ENCODE assay signal across 8 mouse cellular contexts in genomic region chr3:122140589-122141400, GRCm38 (mm10).
DNase-seq lines count a peak whose midpoint lies in the region; ATAC-seq and TF ChIP-seq lines count a peak whose summit lies in the region.

No protein-coding gene starts in this region.

- POLR2A ChIA-PET in Patski (lab: Charles Lee) = interaction anchor here (0.6 to 1.0 kb wide), 2 partner anchors 12 to 289 kb away, joined by 3 read pairs; no protein-coding TSS in a partner anchor

- H3K27ac ChIP-seq in kidney, embryonic 14.5 days (ENCODE audit: low read depth, low read length) = no peak overlapping the region
- no peak overlapping the region for H3K27ac ChIP-seq in liver, embryonic 14.5 days

- no peaks in the 10 kb centered on the region for H3K36me3 ChIP-seq in kidney, embryonic 14.5 days (ENCODE audit: control insufficient read depth, insufficient read depth, low read length)
- H3K36me3 ChIP-seq in liver, embryonic 14.5 days (replicated peaks; ENCODE audit: control insufficient read depth, insufficient read depth, low read depth) = no peaks in the 10 kb centered on the region

- no peaks in the 10 kb centered on the region for H3K4me1 ChIP-seq in kidney, embryonic 14.5 days (ENCODE audit: control insufficient read depth, insufficient read depth, low read length)
- H3K4me1 ChIP-seq in liver, embryonic 14.5 days (replicated peaks; ENCODE audit: control insufficient read depth in 2 of 2, insufficient read depth in 2 of 2, low read length in 1 of 2) = peaks cover 5 to 6% of the 10 kb centered on the region in 2 experiments; a peak in 2 of 4 replicates

- CTCF ChIA-PET in Patski (lab: Charles Lee) = interaction anchor here (0.9 to 5.0 kb wide), 16 partner anchors 11 to 254 kb away, joined by 3 to 45 read pairs (median 6); no protein-coding TSS in a partner anchor

- no peak overlapping the region for H3K9ac ChIP-seq in kidney, embryonic 14.5 days (ENCODE audit: low read depth, low read length)
- H3K9ac ChIP-seq in liver, embryonic 14.5 days (replicated peaks) = no peak overlapping the region

- peak; percentile 9 for DNase-seq in CD4-positive helper T cell, adult 2 months (ENCODE audit: low read depth, low spot score)
- DNase-seq in Patski (ENCODE audit: low read depth, low spot score) = no peak
- peak; percentile 19 to 34 (median 33) for DNase-seq in liver, embryonic 14.5 days (ENCODE audit: low read depth in 3 of 3, low spot score in 3 of 3)
- peak; percentile 78 for DNase-seq in retina, embryonic 14.5 days (ENCODE audit: low spot score)

- ATAC-seq in Patski = peak; percentile 60
- ATAC-seq in common myeloid progenitor, adult 5-6 weeks (replicated peaks; ENCODE audit: low read depth, poor library complexity, severe bottlenecking) = peak; percentile 79
- ATAC-seq in granulocyte monocyte progenitor cell, adult 5-6 weeks (replicated peaks; ENCODE audit: poor library complexity, severe bottlenecking) = peak; percentile 84
- peak; percentile 69; the same call in 1 of the 2 replicates for ATAC-seq in kidney, embryonic 14.5 days (ENCODE audit: low FRiP score, low TSS enrichment)
- no peak for ATAC-seq in liver, embryonic 14.5 days (ENCODE audit: insufficient read depth)
- no peak for ATAC-seq in inflammation-experienced regulatory T-cells, adult 6 months

- no peak for TF ChIP-seq EP300 in liver, embryonic 14.5 days (IDR thresholded peaks at IDR 0.05; ENCODE audit: low read depth)

- 69% methylated on average over 18 of the region's 18 CpGs for WGBS in kidney, embryonic 14.5 days
- 67% methylated on average over 18 of the region's 18 CpGs for WGBS in liver, embryonic 14.5 days (ENCODE audit: insufficient replicate concordance)

- H3K4me3 ChIP-seq in kidney, embryonic 14.5 days (ENCODE audit: low read length) = no peak overlapping the region
- H3K4me3 ChIP-seq in liver, embryonic 14.5 days (ENCODE audit: insufficient read depth in 1 of 2, low read depth in 2 of 2, low read length in 2 of 2) = no peak overlapping the region

- TF ChIP-seq CTCF in Patski (IDR thresholded peaks at IDR 0.05) = peak; percentile 70
- peak; percentile 67 for TF ChIP-seq CTCF in liver, embryonic 14.5 days (IDR thresholded peaks at IDR 0.05; ENCODE audit: low read depth)

- no peaks in the 10 kb centered on the region for H3K9me3 ChIP-seq in kidney, embryonic 14.5 days (ENCODE audit: control insufficient read depth, low read length)
- H3K9me3 ChIP-seq in liver, embryonic 14.5 days (ENCODE audit: control insufficient read depth, low read length) = no peaks in the 10 kb centered on the region

- in situ Hi-C loops in Patski (cut with MboI; ENCODE audit: low pct_unique_long_range_greater_than_20kb) = no loop called here

- H3K4me2 ChIP-seq in kidney, embryonic 14.5 days (replicated peaks; ENCODE audit: low read depth, low read length) = no peak overlapping the region
- no peak overlapping the region for H3K4me2 ChIP-seq in liver, embryonic 14.5 days (ENCODE audit: low read depth)

- H3K27me3 ChIP-seq in Patski = no peaks in the 10 kb centered on the region
- H3K27me3 ChIP-seq in kidney, embryonic 14.5 days (ENCODE audit: control insufficient read depth, insufficient read depth, low read length) = no peaks in the 10 kb centered on the region
- no peaks in the 10 kb centered on the region for H3K27me3 ChIP-seq in liver, embryonic 14.5 days (ENCODE audit: control insufficient read depth, insufficient read depth, low read length)

Comparison
In these comparisons a context has a peak if more than half of its experiments do, and no peak if none do; other contexts are left out.
1. ATAC-seq: peak in Patski (single experiment), common myeloid progenitor, adult 5-6 weeks (single experiment), granulocyte monocyte progenitor cell, adult 5-6 weeks (single experiment) and kidney, embryonic 14.5 days (single experiment); none in liver, embryonic 14.5 days (single experiment) and inflammation-experienced regulatory T-cells, adult 6 months (single experiment).